Mouse (Mus musculus): ENCODE results near the gene Erbb2.
A peak's percentile ranks its signal among the peaks of the same experiment; 100 is the strongest.

Erbb2 gene

GRCm38 (mm10) chr11:98385638-98386585, 26.4 kb upstream of the Erbb2 start, which contains the start of gene Pnmt:
TSS of gene Pnmt (plus strand) at chr11:98386450.
- no peak for DNase-seq

- no peak for DNase-seq
These were observed 25.7 kb upstream of the Erbb2 start for GRCm38 (mm10) chr11:98386596-98386995.

GRCm38 (mm10) chr11:98387056-98387577, 25.2 kb upstream of the Erbb2 start:
- DNase-seq: no peak

- DNase-seq: no peak
These were observed 24.0 kb upstream of the Erbb2 start for GRCm38 (mm10) chr11:98388282-98388681.

GRCm38 (mm10) chr11:98389221-98389780, 23.0 kb upstream of the Erbb2 start:
- peak; percentile 48 for DNase-seq

- no peak for DNase-seq
These were observed 22.1 kb upstream of the Erbb2 start for GRCm38 (mm10) chr11:98390141-98390540.

- no peak for DNase-seq
These were observed 20.2 kb upstream of the Erbb2 start for GRCm38 (mm10) chr11:98392034-98392433.

GRCm38 (mm10) chr11:98392645-98393044, 19.6 kb upstream of the Erbb2 start:
- peak; percentile 77 for DNase-seq

GRCm38 (mm10) chr11:98393317-98393716, 19.0 kb upstream of the Erbb2 start:
- DNase-seq: peak; percentile 79

- DNase-seq: no peak
These were observed 18.0 kb upstream of the Erbb2 start for GRCm38 (mm10) chr11:98394301-98394700.

- DNase-seq: peak; percentile 55
These were observed 17.2 kb upstream of the Erbb2 start for GRCm38 (mm10) chr11:98395041-98395440.

- DNase-seq: no peak
These were observed 14.3 kb upstream of the Erbb2 start for GRCm38 (mm10) chr11:98397946-98398345.

- peak; percentile 91 for DNase-seq
These were observed 12.0 kb upstream of the Erbb2 start, which contains the start of gene Pgap3 for GRCm38 (mm10) chr11:98400161-98400726. TSS of gene Pgap3 (minus strand) at chr11:98400490.

- no peak for DNase-seq
These were observed 11.5 kb upstream of the Erbb2 start for GRCm38 (mm10) chr11:98400816-98401215.

- DNase-seq: no peak
These were observed 5.6 kb upstream of the Erbb2 start for GRCm38 (mm10) chr11:98406621-98407020.

- DNase-seq: no peak
These were observed 3.4 kb upstream of the Erbb2 start for GRCm38 (mm10) chr11:98408872-98409271.

GRCm38 (mm10) chr11:98409341-98409822, 2.9 kb upstream of the Erbb2 start:
- DNase-seq: peak; percentile 44

GRCm38 (mm10) chr11:98412797-98413301, 579 bp downstream of the Erbb2 start:
- DNase-seq: peak; percentile 20

- no peak for DNase-seq
These were observed 1.5 kb downstream of the Erbb2 start for GRCm38 (mm10) chr11:98413731-98414130.

GRCm38 (mm10) chr11:98414162-98414561, 1.9 kb downstream of the Erbb2 start:
- DNase-seq: no peak

- DNase-seq: no peak
These were observed 4.8 kb downstream of the Erbb2 start for GRCm38 (mm10) chr11:98417074-98417473.

- no peak for DNase-seq
These were observed 6.0 kb downstream of the Erbb2 start for GRCm38 (mm10) chr11:98418273-98418672.
